Mouse (Mus musculus) monocyte, adult 5-6 weeks (primary cell): ENCODE results near the gene Prkn. TPM values are rescaled to one million over a fixed set of nuclear protein-coding genes. Genes with fewer than 3 reads are reported as not detected.

Experiments used
- ATAC-seq: fragments of 153-309, 156-312 bp; replicated peaks from 2 replicates; pipeline ENCODE4 v1.8.0; 2017; ENCODE audit warnings: mild to moderate bottlenecking; ENCODE audit not compliant: low TSS enrichment, insufficient number of reproducible peaks, severe bottlenecking, poor library complexity, low FRiP score
- total RNA-seq: library from RNA; stranded (forward); fragments of 200-1000, 200-491, 200-594 nt; gene quantifications from 3 replicates; pipeline ENCODE4 v1.2.3, GENCODE M21; 2017

Gene Prkn
- total RNA-seq, 1 experiment from 2014 or later = not detected

DNA sequence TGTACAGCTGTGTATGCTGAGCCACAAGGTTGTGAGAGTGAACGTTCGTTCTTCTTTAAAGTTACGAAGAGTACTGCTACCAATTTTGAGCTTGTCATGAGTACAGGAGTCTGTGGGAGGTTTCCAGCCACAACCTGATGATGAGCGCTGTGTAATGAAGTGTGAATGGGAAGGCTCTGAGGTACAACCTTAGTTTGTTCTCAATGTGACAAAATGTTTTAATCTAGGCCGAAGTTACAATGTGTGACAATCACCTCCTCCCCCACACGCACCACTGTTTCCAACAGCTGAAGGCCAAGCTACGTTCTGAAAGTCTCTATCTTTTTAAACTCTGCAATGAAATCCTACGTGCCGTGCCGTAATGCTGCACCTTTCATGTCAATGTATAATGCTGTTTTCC is 1262.1 kb downstream of the Prkn start:
- no peak for ATAC-seq

DNA sequence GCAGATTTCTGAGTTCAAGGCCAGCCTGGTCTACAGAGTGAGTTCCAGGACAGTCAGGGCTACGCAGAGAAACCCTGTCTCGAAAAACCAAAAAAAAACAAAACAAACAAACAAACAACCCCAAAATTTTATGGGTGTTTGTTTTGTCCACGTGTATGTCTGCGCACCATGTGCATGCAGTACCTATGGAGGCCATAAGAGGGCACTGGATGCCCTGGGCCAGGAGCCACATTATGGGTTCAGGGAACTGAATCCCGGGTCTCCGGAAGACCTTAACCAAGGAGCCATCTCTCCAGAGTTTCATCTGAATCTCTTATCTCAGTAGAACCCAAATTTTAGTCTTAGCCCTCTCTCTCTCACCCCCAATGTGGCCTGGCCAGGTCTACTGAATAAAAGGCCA is 1263.6 kb downstream of the Prkn start:
- no peak for ATAC-seq

DNA sequence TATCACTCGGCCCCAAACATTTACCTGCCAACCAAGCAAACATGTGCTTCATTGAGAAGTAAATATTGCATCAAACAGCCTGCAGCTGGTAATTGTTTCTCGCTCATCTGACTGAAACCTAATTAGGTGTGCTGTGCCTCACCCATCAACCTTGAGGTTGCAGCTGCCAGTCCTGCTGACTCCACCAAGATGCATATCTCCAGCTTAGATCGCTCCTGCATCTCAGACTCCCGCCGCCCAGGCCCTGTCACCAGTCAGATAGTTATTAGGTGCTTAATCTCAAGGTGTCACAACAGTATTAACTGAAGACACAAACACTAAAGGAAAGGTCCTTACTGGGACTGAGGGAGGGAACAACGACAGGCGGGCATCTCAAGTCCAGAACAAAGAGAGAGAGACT is 1264.1 kb downstream of the Prkn start:
- no peak for ATAC-seq

DNA sequence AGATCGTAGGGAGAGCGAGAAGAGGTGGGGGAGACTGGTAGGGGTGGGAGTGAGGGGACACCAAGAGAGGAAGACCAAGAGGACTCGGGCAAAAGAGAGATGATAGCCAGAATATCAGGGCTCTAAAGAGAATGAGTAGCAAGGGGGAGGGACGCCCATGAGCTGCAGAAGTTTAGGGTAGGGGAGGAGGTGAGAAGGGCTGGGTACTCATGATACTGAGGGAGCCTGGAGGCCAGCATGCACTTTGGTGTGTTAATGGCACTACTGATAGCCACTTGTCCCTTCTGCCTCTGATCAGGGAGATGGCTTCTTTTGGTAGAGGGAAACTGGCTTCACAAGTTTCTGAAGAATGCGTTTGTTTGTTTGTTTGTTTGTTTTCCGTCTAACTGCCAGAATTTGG is 1264.5 kb downstream of the Prkn start:
- no peak for ATAC-seq

DNA sequence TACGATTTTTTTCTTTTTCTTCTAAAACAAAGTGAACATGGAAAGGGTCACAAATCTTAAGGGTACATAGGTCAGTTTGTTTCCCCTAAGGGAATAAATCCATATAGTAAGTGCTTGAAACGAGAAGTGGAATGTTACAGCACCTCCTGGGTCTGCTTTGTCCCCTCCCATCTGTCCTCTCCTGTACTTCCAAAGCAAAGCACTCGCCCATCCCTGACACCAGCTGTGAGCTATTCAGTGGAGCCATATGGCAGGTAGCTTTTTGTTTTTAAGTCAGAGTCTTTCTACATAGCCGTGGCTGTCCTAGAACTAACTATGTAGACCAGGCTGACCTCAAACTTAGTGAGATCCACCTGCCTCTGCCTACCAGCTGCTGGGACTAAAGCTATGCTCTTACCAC is 1266.1 kb downstream of the Prkn start:
- ATAC-seq = no peak

Other genes starting within 250 kb of the Prkn start
- gene Pacrg, start 73 bp upstream of the Prkn start, total RNA-seq = 1.4 TPM in 1 of 3 replicates, not detected in the others